Mouse (Mus musculus) gastrocnemius, postnatal 10 days (tissue): Measurements from ENCODE around the gene Fam205a2. TPM values are rescaled to one million over a fixed set of nuclear protein-coding genes. Genes with fewer than 3 reads are reported as not detected.
"Not testable (repeated sequence)": the region's sequence is repeated elsewhere in the genome, so short reads cannot be mapped to it uniquely, and the experiment has no call there.

Experiments used
- DNase-seq: peaks from one replicate; pipeline ENCODE4 v3.0.0; 2021; ENCODE audit warnings: mixed read lengths
- long read RNA-seq, 2 experiments: library from polyadenylated mRNA; stranded (forward); transcript quantifications; one replicate each; pipeline ENCODE4 v2.0.0; 2021
- total RNA-seq, 2 experiments: library from RNA; stranded (reverse); gene quantifications; 2 replicates each; pipeline ENCODE4 v1.2.3; 2021

Gene Fam205a2
- total RNA-seq: not detected
- long read RNA-seq, experiment 1: 0 reads
- long read RNA-seq, experiment 2: 0 reads

DNA sequence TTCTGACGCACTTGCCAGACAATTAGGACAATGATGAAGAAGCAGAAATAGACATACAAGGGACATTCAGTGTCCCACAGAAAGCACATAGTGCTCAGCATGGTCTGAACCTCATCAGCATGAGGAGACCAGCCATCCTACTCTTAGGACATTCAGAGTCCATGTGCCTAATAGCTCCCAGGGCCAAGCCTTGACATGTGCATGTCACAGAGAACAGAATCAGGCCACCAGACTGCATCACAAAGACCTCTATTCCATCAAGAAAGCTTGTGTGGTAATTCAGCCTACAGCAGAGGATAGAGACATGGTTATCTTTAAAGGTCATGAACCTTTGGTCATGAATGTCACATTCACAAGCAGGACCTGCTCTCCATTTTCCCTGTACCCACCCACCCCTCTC is at the start of gene Fam205a2:
Fam205a2 (minus strand) TSS at position 101 of the 400 bp plus-strand sequence.
- DNase-seq: not testable (repeated sequence)

Other genes with a start within 250 kb of the Fam205a2 start
- not detected for gene Gm21953, start 233.9 kb downstream of the Fam205a2 start, total RNA-seq
- not detected for gene Fam205a3, start 209.8 kb downstream of the Fam205a2 start, total RNA-seq
- not detected for gene Gm21586, start 88.8 kb downstream of the Fam205a2 start, total RNA-seq
- gene Gm2163, start 61.4 kb downstream of the Fam205a2 start, total RNA-seq: under 1 TPM in 1 of 2 experiments, not detected in 1; 0.14 TPM
- not detected for gene Gm10591, start 84.0 kb upstream of the Fam205a2 start, total RNA-seq
- gene Gm2564, start 101.5 kb upstream of the Fam205a2 start, total RNA-seq: 1 to 10 TPM; 1.7 to 2.1 TPM
- not detected for gene Ccl27b, start 127.1 kb upstream of the Fam205a2 start, total RNA-seq
- gene Il11ra2, start 133.7 kb upstream of the Fam205a2 start, total RNA-seq: not detected
- gene 4930578G10Rik, start 207.4 kb upstream of the Fam205a2 start, total RNA-seq: not detected
- gene Ccl19, start 228.4 kb upstream of the Fam205a2 start, total RNA-seq: not detected
- gene Ccl21a, start 245.8 kb upstream of the Fam205a2 start, total RNA-seq: 1 to 10 TPM; 7.7 to 8.6 TPM